Mouse (Mus musculus) liver, adult (tissue): ENCODE measurements around the gene Uba1.

Experiments
- GATA4 ChIP-seq: IDR thresholded peaks from 2 replicates; pipeline ENCODE4 v1.6.1; 2014; ENCODE audit warnings: mild to moderate bottlenecking, low read length; ENCODE audit not compliant: insufficient replicate concordance

Uba1 gene

GRCm38 (mm10) chrX:20658026-20658652 is at the start of gene Uba1:
Uba1 (plus strand) TSS chrX:20658326.
- TF ChIP-seq GATA4 = no peak

GRCm38 (mm10) chrX:20608500-20608899 is 49.6 kb upstream of the Uba1 start:
- no peak for TF ChIP-seq GATA4

- no peak for TF ChIP-seq GATA4
Observed at GRCm38 (mm10) chrX:20616861-20617175, 41.3 kb upstream of the Uba1 start.

- TF ChIP-seq GATA4 = no peak
Observed at GRCm38 (mm10) chrX:20617176-20617902, 40.8 kb upstream of the Uba1 start, which contains the start of the genes Rbm10 and Ndufb11. Rbm10 (plus strand) TSS chrX:20617503. Ndufb11 (minus strand) TSS chrX:20617619.

- no peak for TF ChIP-seq GATA4
Observed at GRCm38 (mm10) chrX:20617903-20618399, 40.2 kb upstream of the Uba1 start.

GRCm38 (mm10) chrX:20638141-20638540 is 20.0 kb upstream of the Uba1 start:
- no peak for TF ChIP-seq GATA4

- TF ChIP-seq GATA4 = no peak
Observed at GRCm38 (mm10) chrX:20644780-20645179, 13.3 kb upstream of the Uba1 start.

GRCm38 (mm10) chrX:20657593-20657992 is 533 bp upstream of the Uba1 start:
- TF ChIP-seq GATA4 = no peak

GRCm38 (mm10) chrX:20658891-20659406 is 823 bp downstream of the Uba1 start:
- TF ChIP-seq GATA4 = no peak

GRCm38 (mm10) chrX:20662317-20662715 is 4.2 kb downstream of the Uba1 start:
- no peak for TF ChIP-seq GATA4

GRCm38 (mm10) chrX:20662716-20663443 is 4.8 kb downstream of the Uba1 start:
- TF ChIP-seq GATA4 = no peak

GRCm38 (mm10) chrX:20663444-20663790 is 5.3 kb downstream of the Uba1 start:
- TF ChIP-seq GATA4 = no peak

- TF ChIP-seq GATA4 = no peak
Observed at GRCm38 (mm10) chrX:20687519-20688067, 29.5 kb downstream of the Uba1 start, which contains the start of gene Cdk16. Cdk16 (plus strand) TSS chrX:20687954.

GRCm38 (mm10) chrX:20688068-20688547 is 30.0 kb downstream of the Uba1 start:
- no peak for TF ChIP-seq GATA4

GRCm38 (mm10) chrX:20688615-20689014 is 30.5 kb downstream of the Uba1 start:
- TF ChIP-seq GATA4 = no peak
